Mouse (Mus musculus): Measurements from ENCODE around the gene Chek2.

GRCm38 (mm10) chr5:110916241-110916640 lies 76.5 kb downstream of the Chek2 start:
- TF ChIP-seq CTCF (IDR thresholded peaks at IDR 0.05; ENCODE audit: control insufficient read depth, insufficient read depth, low read length): no peak
- no peak for TF ChIP-seq POLR2A (IDR thresholded peaks at IDR 0.05; ENCODE audit: borderline replicate concordance, control insufficient read depth, low read depth, low read length)
